Comparison of ENCODE assay signal across 8 mouse cellular contexts in the genomic region with DNA sequence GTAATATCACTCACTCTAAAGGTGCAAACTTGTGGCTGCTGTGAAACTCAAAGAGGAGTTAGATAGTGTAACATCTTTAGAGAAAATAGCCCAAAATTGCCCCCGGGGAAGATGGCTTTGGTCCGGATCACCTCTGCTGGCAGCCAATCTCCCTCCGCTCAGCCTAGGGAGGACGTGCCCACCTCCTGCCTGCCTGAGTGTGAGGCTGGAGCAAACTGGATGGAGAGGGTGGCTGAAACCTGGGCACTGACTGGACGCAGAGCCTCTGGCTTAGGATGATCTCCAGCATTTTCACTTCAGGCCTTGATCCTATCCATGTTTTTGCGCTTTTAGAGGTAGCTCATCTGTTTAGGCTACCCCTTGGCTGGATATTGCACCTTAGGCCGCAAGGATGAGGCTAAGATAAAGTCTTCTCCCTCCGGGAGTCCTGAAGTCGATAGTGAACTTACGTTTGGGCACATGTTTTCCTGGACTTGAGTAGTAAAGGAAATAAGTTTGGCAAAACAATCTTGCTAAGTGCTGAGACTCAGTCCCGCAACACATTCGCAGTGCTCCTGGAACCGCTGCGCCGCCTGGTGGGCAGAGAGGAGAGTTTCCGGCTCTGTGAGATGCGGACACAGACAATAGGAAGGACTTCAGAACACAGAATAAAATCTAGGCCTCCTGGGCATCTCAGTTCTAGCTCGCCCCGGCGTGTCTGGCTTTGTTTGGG. TPM values are rescaled to one million over a fixed set of nuclear protein-coding genes. Genes with fewer than 3 reads are reported as not detected.
DNase-seq lines count a peak whose midpoint lies in the region; ATAC-seq and TF ChIP-seq lines count a peak whose summit lies in the region.

No protein-coding gene starts in this region.

- no peak overlapping the region for H3K27ac ChIP-seq in forebrain, embryonic 11.5 days (ENCODE audit: low read depth, low read length)
- peak overlapping the region; percentile 33 for H3K27ac ChIP-seq in heart, postnatal 0 days (ENCODE audit: low read depth)
- no peak overlapping the region for H3K27ac ChIP-seq in neural tube, embryonic 14.5 days (ENCODE audit: low read depth, low read length)

- no peaks in the 10 kb centered on the region for H3K36me3 ChIP-seq in forebrain, embryonic 11.5 days (ENCODE audit: control insufficient read depth, insufficient read depth, low read length)
- no peaks in the 10 kb centered on the region for H3K36me3 ChIP-seq in heart, postnatal 0 days (replicated peaks; ENCODE audit: control insufficient read depth, insufficient read depth, low read length)
- no peaks in the 10 kb centered on the region for H3K36me3 ChIP-seq in neural tube, embryonic 14.5 days (ENCODE audit: control insufficient read depth, insufficient read depth, low read length)

- H3K9ac ChIP-seq in forebrain, embryonic 11.5 days (ENCODE audit: low read length) = peak overlapping the region; percentile 59; the same call in 1 of the 2 replicates
- H3K9ac ChIP-seq in heart, postnatal 0 days (replicated peaks; ENCODE audit: low read depth, low read length) = no peak overlapping the region
- no peak overlapping the region for H3K9ac ChIP-seq in neural tube, embryonic 14.5 days (replicated peaks; ENCODE audit: low read depth, low read length)

- ATAC-seq in CD4-positive, CD25-positive, alpha-beta regulatory T cell, adult 4 months = peak; percentile 78
- ATAC-seq in forebrain, embryonic 11.5 days (replicated peaks; ENCODE audit: low FRiP score) = 0 out of 2 replicates have a peak, but pooled peaks have one; percentile 32
- ATAC-seq in heart, postnatal 0 days (ENCODE audit: insufficient read depth, low read depth) = no peak
- no peak for ATAC-seq in neural tube, embryonic 14.5 days (ENCODE audit: low read depth)

- no peak for TF ChIP-seq EP300 in heart, postnatal 0 days (IDR thresholded peaks at IDR 0.05; ENCODE audit: low read depth)

- peaks cover 28% of the 10 kb centered on the region for H3K27me3 ChIP-seq in forebrain, embryonic 11.5 days (ENCODE audit: control insufficient read depth, insufficient read depth, low read length)
- H3K27me3 ChIP-seq in heart, postnatal 0 days (ENCODE audit: control insufficient read depth, insufficient read depth, low read length) = no peaks in the 10 kb centered on the region
- 0 out of 2 replicates have a peak, but pooled peaks cover 3% of the 10 kb centered on the region for H3K27me3 ChIP-seq in neural tube, embryonic 14.5 days (ENCODE audit: control insufficient read depth, insufficient read depth, low read length)

- WGBS in forebrain, embryonic 11.5 days = 10% methylated on average over 20 of the region's 20 CpGs
- 13% methylated on average over 20 of the region's 20 CpGs for WGBS in heart, postnatal 0 days
- WGBS in lung, adult 2 months = 9% methylated on average over 20 of the region's 20 CpGs
- WGBS in neural tube, embryonic 14.5 days = 15% methylated on average over 20 of the region's 20 CpGs

- TF ChIP-seq POLR2A in brain, embryonic 14.5 days (IDR thresholded peaks at IDR 0.05; ENCODE audit: borderline replicate concordance, extremely low read depth, insufficient read depth, insufficient read length, poor library complexity, severe bottlenecking) = no peak
- peak; percentile 28; the same call in 1 of the 2 replicates for TF ChIP-seq POLR2A in lung, adult 2 months (IDR thresholded peaks at IDR 0.05; ENCODE audit: borderline replicate concordance, extremely low read depth, low read depth, low read length)

- DNase-seq in brain, embryonic 14.5 days (ENCODE audit: low read depth) = peak; percentile 90
- peak; percentile 90 for DNase-seq in forebrain, embryonic 11.5 days (ENCODE audit: low spot score)
- DNase-seq in heart, postnatal 0 days (ENCODE audit: low spot score) = peak; percentile 73
- DNase-seq in kidney, postnatal 36 days = peak; percentile 88 to 96
- peak; percentile 86 for DNase-seq in lung, adult 2 months
- DNase-seq in testis, postnatal 10 days (ENCODE audit: low spot score) = peak; percentile 92

- no peaks in the 10 kb centered on the region for H3K9me3 ChIP-seq in forebrain, embryonic 11.5 days (ENCODE audit: control insufficient read depth, low read length)
- no peaks in the 10 kb centered on the region for H3K9me3 ChIP-seq in heart, postnatal 0 days (replicated peaks; ENCODE audit: control insufficient read depth, low read length)
- H3K9me3 ChIP-seq in neural tube, embryonic 14.5 days (ENCODE audit: control insufficient read depth, low read length) = no peaks in the 10 kb centered on the region

- peak overlapping the region; percentile 90 for H3K4me2 ChIP-seq in forebrain, embryonic 11.5 days (ENCODE audit: low read depth, low read length, severe bottlenecking)
- peak overlapping the region; percentile 92 for H3K4me2 ChIP-seq in heart, postnatal 0 days (ENCODE audit: low read depth, low read length)
- peak overlapping the region; percentile 96 for H3K4me2 ChIP-seq in neural tube, embryonic 14.5 days (ENCODE audit: low read depth, low read length)

- TF ChIP-seq CTCF in brain, embryonic 14.5 days (IDR thresholded peaks at IDR 0.05; ENCODE audit: borderline replicate concordance, extremely low read depth, insufficient read depth, insufficient read length) = peak; percentile 95
- TF ChIP-seq CTCF in heart, postnatal 0 days (IDR thresholded peaks at IDR 0.05; ENCODE audit: low read depth) = peak; percentile 93
- peak; percentile 98 for TF ChIP-seq CTCF in lung, adult 2 months (IDR thresholded peaks at IDR 0.05; ENCODE audit: insufficient read depth, low read length)

- peak overlapping the region; percentile 36 for H3K4me3 ChIP-seq in forebrain, embryonic 11.5 days (ENCODE audit: low read depth, low read length)
- peak overlapping the region; percentile 78 for H3K4me3 ChIP-seq in heart, postnatal 0 days (ENCODE audit: low read depth, low read length)
- H3K4me3 ChIP-seq in lung, adult 2 months (replicated peaks; ENCODE audit: extremely low read depth, low read depth, low read length) = peak overlapping the region; percentile 17
- H3K4me3 ChIP-seq in neural tube, embryonic 14.5 days (ENCODE audit: low read depth, low read length) = peak overlapping the region; percentile 43

- peaks cover 17% of the 10 kb centered on the region for H3K4me1 ChIP-seq in forebrain, embryonic 11.5 days (replicated peaks; ENCODE audit: control insufficient read depth, insufficient read depth, low read length)
- H3K4me1 ChIP-seq in heart, postnatal 0 days (ENCODE audit: control insufficient read depth, insufficient read depth) = peaks cover 23% of the 10 kb centered on the region
- H3K4me1 ChIP-seq in lung, adult 2 months (ENCODE audit: control insufficient read depth, insufficient read depth, low read length) = peaks cover 5% of the 10 kb centered on the region
- H3K4me1 ChIP-seq in neural tube, embryonic 14.5 days (ENCODE audit: control insufficient read depth, insufficient read depth, low read length) = peaks cover 25% of the 10 kb centered on the region

RNA-seq across cellular contexts. Expression of gene Efna1, which starts 0.8 kb away (rescaled TPM):
- polyA plus RNA-seq in CD4-positive, CD25-positive, alpha-beta regulatory T cell, adult 4 months (2017; shearing (Covaris generic)) = not detected
- polyA plus RNA-seq in brain, embryonic 14.5 days (2012; rRNA removed) = 11.2 and 12.0 TPM in 2 replicates
- polyA plus RNA-seq in forebrain, embryonic 11.5 days (2014; fragmentation: Nextera tagmentation; extraction: Ambion mirVana) = 10.8 and 11.4 TPM in 2 replicates
- 43.1 and 46.2 TPM in 2 replicates for total RNA-seq in heart, postnatal 0 days (2014; rRNA removed; ENCODE audit: low replicate concordance)
- polyA plus RNA-seq in heart, postnatal 0 days (2015; fragmentation: Nextera tagmentation; extraction: Ambion mirVana) = 37.2 and 38.4 TPM in 2 replicates
- polyA plus RNA-seq in lung, adult 2 months (2012; rRNA removed) = 132 and 134 TPM in 2 replicates
- 6.8 and 10.5 TPM in 2 replicates for polyA plus RNA-seq in neural tube, embryonic 14.5 days (2014; fragmentation: Nextera tagmentation; extraction: Ambion mirVana)

RNA-seq across cellular contexts. Expression of gene Slc50a1, which starts 11.4 kb away (rescaled TPM):
- polyA plus RNA-seq in CD4-positive, CD25-positive, alpha-beta regulatory T cell, adult 4 months (2017; shearing (Covaris generic)) = 100 to 1,000 TPM; 248 to 324 TPM
- polyA plus RNA-seq in brain, embryonic 14.5 days (2012; rRNA removed) = 41.4 and 71.8 TPM in 2 replicates
- 28.4 and 31.8 TPM in 2 replicates for polyA plus RNA-seq in forebrain, embryonic 11.5 days (2014; fragmentation: Nextera tagmentation; extraction: Ambion mirVana)
- total RNA-seq in heart, postnatal 0 days (2014; rRNA removed; ENCODE audit: low replicate concordance) = 33.7 and 54.2 TPM in 2 replicates
- polyA plus RNA-seq in heart, postnatal 0 days (2015; fragmentation: Nextera tagmentation; extraction: Ambion mirVana) = 50.7 and 52.0 TPM in 2 replicates
- polyA plus RNA-seq in lung, adult 2 months (2012; rRNA removed) = 228 and 297 TPM in 2 replicates
- polyA plus RNA-seq in neural tube, embryonic 14.5 days (2014; fragmentation: Nextera tagmentation; extraction: Ambion mirVana) = 36.7 and 39.8 TPM in 2 replicates

RNA-seq across cellular contexts. Expression of gene Dpm3, which starts 22.6 kb away (rescaled TPM):
- polyA plus RNA-seq in CD4-positive, CD25-positive, alpha-beta regulatory T cell, adult 4 months (2017; shearing (Covaris generic)) = 100 to 1,000 TPM; 116 to 155 TPM
- polyA plus RNA-seq in brain, embryonic 14.5 days (2012; rRNA removed) = 145 and 269 TPM in 2 replicates
- polyA plus RNA-seq in forebrain, embryonic 11.5 days (2014; fragmentation: Nextera tagmentation; extraction: Ambion mirVana) = 79.0 and 83.9 TPM in 2 replicates
- total RNA-seq in heart, postnatal 0 days (2014; rRNA removed; ENCODE audit: low replicate concordance) = 271 and 450 TPM in 2 replicates
- 80.3 and 85.9 TPM in 2 replicates for polyA plus RNA-seq in heart, postnatal 0 days (2015; fragmentation: Nextera tagmentation; extraction: Ambion mirVana)
- 411 and 476 TPM in 2 replicates for polyA plus RNA-seq in lung, adult 2 months (2012; rRNA removed)
- 69.6 and 84.4 TPM in 2 replicates for polyA plus RNA-seq in neural tube, embryonic 14.5 days (2014; fragmentation: Nextera tagmentation; extraction: Ambion mirVana)

RNA-seq across cellular contexts. Expression of gene Trim46, which starts 35.6 kb away (rescaled TPM):
- polyA plus RNA-seq in CD4-positive, CD25-positive, alpha-beta regulatory T cell, adult 4 months (2017; shearing (Covaris generic)) = 1 to 10 TPM; 4.0 to 7.0 TPM
- 131 and 144 TPM in 2 replicates for polyA plus RNA-seq in brain, embryonic 14.5 days (2012; rRNA removed)
- polyA plus RNA-seq in forebrain, embryonic 11.5 days (2014; fragmentation: Nextera tagmentation; extraction: Ambion mirVana) = 11.9 and 13.5 TPM in 2 replicates
- total RNA-seq in heart, postnatal 0 days (2014; rRNA removed; ENCODE audit: low replicate concordance) = 0.08 and 0.62 TPM in 2 replicates
- 0.44 and 0.45 TPM in 2 replicates for polyA plus RNA-seq in heart, postnatal 0 days (2015; fragmentation: Nextera tagmentation; extraction: Ambion mirVana)
- 11.0 and 11.8 TPM in 2 replicates for polyA plus RNA-seq in lung, adult 2 months (2012; rRNA removed)
- polyA plus RNA-seq in neural tube, embryonic 14.5 days (2014; fragmentation: Nextera tagmentation; extraction: Ambion mirVana) = 61.6 and 70.7 TPM in 2 replicates

RNA-seq across cellular contexts. Expression of gene Krtcap2, which starts 36.0 kb away (rescaled TPM):
- 100 to 1,000 TPM; 258 to 319 TPM for polyA plus RNA-seq in CD4-positive, CD25-positive, alpha-beta regulatory T cell, adult 4 months (2017; shearing (Covaris generic))
- 86.7 and 106 TPM in 2 replicates for polyA plus RNA-seq in brain, embryonic 14.5 days (2012; rRNA removed)
- polyA plus RNA-seq in forebrain, embryonic 11.5 days (2014; fragmentation: Nextera tagmentation; extraction: Ambion mirVana) = 237 and 252 TPM in 2 replicates
- total RNA-seq in heart, postnatal 0 days (2014; rRNA removed; ENCODE audit: low replicate concordance) = 41.8 and 76.1 TPM in 2 replicates
- polyA plus RNA-seq in heart, postnatal 0 days (2015; fragmentation: Nextera tagmentation; extraction: Ambion mirVana) = 192 and 216 TPM in 2 replicates
- polyA plus RNA-seq in lung, adult 2 months (2012; rRNA removed) = 189 and 252 TPM in 2 replicates
- polyA plus RNA-seq in neural tube, embryonic 14.5 days (2014; fragmentation: Nextera tagmentation; extraction: Ambion mirVana) = 206 and 240 TPM in 2 replicates

Comparison
In these comparisons a context has a peak if more than half of its experiments do, and no peak if none do; other contexts are left out.
1. ATAC-seq: peak in CD4-positive, CD25-positive, alpha-beta regulatory T cell, adult 4 months (single experiment) and forebrain, embryonic 11.5 days (single experiment); none in heart, postnatal 0 days (single experiment) and neural tube, embryonic 14.5 days (single experiment).
2. H3K4me3 ChIP-seq: peak in every context shown above with its lines; median percentile 78 in heart, postnatal 0 days; 43 in neural tube, embryonic 14.5 days; 36 in forebrain, embryonic 11.5 days; 17 in lung, adult 2 months.
3. Peak in every context shown above with its lines, with median percentiles within 50 percentile points of each other: DNase-seq, CTCF ChIP-seq and H3K4me2 ChIP-seq.